Mouse (Mus musculus) retina, postnatal 1 day (tissue): ENCODE measurements at regions not wholly inside any gene's neighbourhood (a gene's known extent, or its start where the extent isn't known, plus 50 kb on each side); places are given as distances from the start of the nearest gene placed in this dataset.
A peak's percentile ranks its signal among the peaks of the same experiment; 100 is the strongest.
"Not testable (repeated sequence)": the region's sequence is repeated elsewhere in the genome, so short reads cannot be mapped to it uniquely, and the experiment has no call there.

Source experiments
- DNase-seq: peaks from one replicate; pipeline ENCODE4 v3.0.0-alpha.2; 2012

GRCm38 (mm10) chr10:15321480-15321879 is 603.5 kb upstream of the Gje1 start:
- no peak for DNase-seq

GRCm38 (mm10) chr10:15317017-15317607 is 599.1 kb upstream of the Gje1 start:
- DNase-seq = no peak

- DNase-seq = no peak
Measured at GRCm38 (mm10) chr10:15310650-15311049, 592.6 kb upstream of the Gje1 start.

GRCm38 (mm10) chr10:15305811-15306473 is 587.9 kb upstream of the Gje1 start:
- DNase-seq = no peak

GRCm38 (mm10) chr10:15300199-15301085 is 582.4 kb upstream of the Gje1 start:
- DNase-seq = peak; percentile 88

- DNase-seq = peak; percentile 22
Measured at GRCm38 (mm10) chr10:15299331-15300198, 581.6 kb upstream of the Gje1 start.

GRCm38 (mm10) chr10:15297257-15297656 is 579.2 kb upstream of the Gje1 start:
- no peak for DNase-seq

- no peak for DNase-seq
Measured at GRCm38 (mm10) chr10:15294125-15294524, 576.1 kb upstream of the Gje1 start.

GRCm38 (mm10) chr10:15263337-15263736 is 545.3 kb upstream of the Gje1 start:
- DNase-seq = not testable (repeated sequence)

GRCm38 (mm10) chr10:15262282-15262681 is 544.3 kb upstream of the Gje1 start:
- DNase-seq = not testable (repeated sequence)

GRCm38 (mm10) chr10:15249402-15250086 is 531.5 kb upstream of the Gje1 start:
- no peak for DNase-seq

GRCm38 (mm10) chr10:15248899-15249298 is 530.9 kb upstream of the Gje1 start:
- DNase-seq = no peak

- no peak for DNase-seq
Measured at GRCm38 (mm10) chr10:15244376-15245262, 526.6 kb upstream of the Gje1 start.

GRCm38 (mm10) chr10:15243460-15243859 is 525.4 kb upstream of the Gje1 start:
- DNase-seq = no peak

- no peak for DNase-seq
Measured at GRCm38 (mm10) chr10:15218883-15219282, 500.9 kb upstream of the Gje1 start.

GRCm38 (mm10) chr10:15179585-15179984 is 461.6 kb upstream of the Gje1 start:
- DNase-seq = no peak

- DNase-seq = peak; percentile 4
Measured at GRCm38 (mm10) chr10:15174421-15174820, 456.4 kb upstream of the Gje1 start.

GRCm38 (mm10) chr10:15172558-15172957 is 454.5 kb upstream of the Gje1 start:
- no peak for DNase-seq

- no peak for DNase-seq
Measured at GRCm38 (mm10) chr10:15140703-15141102, 422.7 kb upstream of the Gje1 start.
